Mouse (Mus musculus) thymus, postnatal 14 days (tissue): ENCODE measurements around the gene Dlx6.

Experiments used
- DNase-seq: peaks from one replicate; pipeline ENCODE4 v3.0.0; 2021

Dlx6 gene

GRCm38 (mm10) chr6:6860411-6861085, 2.6 kb upstream of the Dlx6 start:
- no peak for DNase-seq

- no peak for DNase-seq
These were observed 1.9 kb upstream of the Dlx6 start for GRCm38 (mm10) chr6:6861086-6861797.

- DNase-seq, result no peak
These were observed 1.2 kb upstream of the Dlx6 start for GRCm38 (mm10) chr6:6861798-6862428.

GRCm38 (mm10) chr6:6862611-6863010, 523 bp upstream of the Dlx6 start:
- peak; percentile 25 for DNase-seq

- no peak for DNase-seq
These were observed 821 bp downstream of the Dlx6 start for GRCm38 (mm10) chr6:6863955-6864354.

GRCm38 (mm10) chr6:6864441-6865440, 1.6 kb downstream of the Dlx6 start:
- no peak for DNase-seq

GRCm38 (mm10) chr6:6867031-6867430, 3.9 kb downstream of the Dlx6 start:
- no peak for DNase-seq

GRCm38 (mm10) chr6:6869041-6869685, 6.0 kb downstream of the Dlx6 start:
- no peak for DNase-seq

- DNase-seq, result no peak
These were observed 7.0 kb downstream of the Dlx6 start for GRCm38 (mm10) chr6:6869961-6870800.

GRCm38 (mm10) chr6:6870876-6871420, 7.8 kb downstream of the Dlx6 start:
- DNase-seq, result no peak

GRCm38 (mm10) chr6:6871692-6872091, 8.6 kb downstream of the Dlx6 start:
- DNase-seq, result no peak

- no peak for DNase-seq
These were observed 9.7 kb downstream of the Dlx6 start for GRCm38 (mm10) chr6:6872873-6873272.

GRCm38 (mm10) chr6:6873476-6874072, 10.4 kb downstream of the Dlx6 start:
- DNase-seq, result no peak

GRCm38 (mm10) chr6:6874073-6874771, 11.1 kb downstream of the Dlx6 start:
- no peak for DNase-seq

- DNase-seq, result no peak
These were observed 12.0 kb downstream of the Dlx6 start for GRCm38 (mm10) chr6:6875136-6875535.

- no peak for DNase-seq
These were observed 12.5 kb downstream of the Dlx6 start for GRCm38 (mm10) chr6:6875676-6876075.

GRCm38 (mm10) chr6:6876231-6876630, 13.1 kb downstream of the Dlx6 start:
- no peak for DNase-seq

- DNase-seq, result no peak
These were observed 13.6 kb downstream of the Dlx6 start for GRCm38 (mm10) chr6:6876731-6877130.

- no peak for DNase-seq
These were observed 14.3 kb downstream of the Dlx6 start for GRCm38 (mm10) chr6:6877346-6877910.
